In the genomic region with DNA sequence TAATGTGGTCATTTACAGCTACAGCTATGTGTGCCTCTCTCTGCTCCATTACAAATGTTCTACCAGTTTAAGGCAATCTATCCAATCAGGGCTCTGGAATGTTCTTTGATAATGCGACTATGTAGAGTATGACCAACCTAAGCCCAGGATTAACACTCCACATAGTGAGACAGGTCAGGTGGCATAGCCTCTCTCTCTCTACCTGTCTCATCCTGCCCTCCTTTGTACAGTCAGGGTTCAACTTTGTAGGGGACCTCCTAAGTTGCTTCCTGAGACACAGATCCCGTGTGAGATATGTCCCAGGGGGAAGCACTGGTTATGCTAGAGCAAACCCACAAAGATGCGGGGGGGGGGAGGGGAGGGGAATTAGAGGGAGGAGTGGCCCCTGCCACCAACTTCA, we compare ENCODE assay signal across 28 mouse cellular contexts. TPM values are rescaled to one million over a fixed set of nuclear protein-coding genes. Genes with fewer than 3 reads are reported as not detected.
A peak's percentile ranks its signal among the peaks of the same experiment; 100 is the strongest.
DNase-seq lines count a peak whose midpoint lies in the region; ATAC-seq lines count a peak whose summit lies in the region.
"Had no signal": no experiment of that assay in that cellular context is flagged by ENCODE, and none has a peak within 500 bp of the region (broad histone marks: within the 10 kb centered on the region; RNA-seq: fewer than 3 reads in every experiment).

No protein-coding gene starts in this region.

- no peaks in the 10 kb centered on the region for H3K9me3 ChIP-seq in kidney, embryonic 16.5 days (ENCODE audit: low read length)
- H3K9me3 ChIP-seq in stomach, embryonic 16.5 days (replicated peaks; ENCODE audit: control insufficient read depth, low read length): no peaks in the 10 kb centered on the region
- H3K9me3 ChIP-seq: embryonic facial prominence, embryonic 15.5 days; forebrain, embryonic 12.5 days had no signal

- H3K27ac ChIP-seq in kidney, embryonic 16.5 days (ENCODE audit: low read length): no peak overlapping the region
- no peak overlapping the region; the same call in 1 of the 2 replicates for H3K27ac ChIP-seq in stomach, embryonic 16.5 days (ENCODE audit: low read length)
- H3K27ac ChIP-seq: embryonic facial prominence, embryonic 13.5 days; embryonic facial prominence, embryonic 15.5 days; forebrain, embryonic 10.5 days; forebrain, embryonic 12.5 days had no signal

- no peaks in the 10 kb centered on the region for H3K4me1 ChIP-seq in kidney, embryonic 16.5 days (ENCODE audit: insufficient read depth, low read length)
- H3K4me1 ChIP-seq in stomach, embryonic 16.5 days (ENCODE audit: control insufficient read depth, insufficient read depth, low read length): no peaks in the 10 kb centered on the region
- H3K4me1 ChIP-seq: embryonic facial prominence, embryonic 13.5 days; embryonic facial prominence, embryonic 15.5 days had no signal

- no peaks in the 10 kb centered on the region for H3K27me3 ChIP-seq in kidney, embryonic 16.5 days (ENCODE audit: insufficient read depth, low read length)
- H3K27me3 ChIP-seq in stomach, embryonic 16.5 days (ENCODE audit: control insufficient read depth, insufficient read depth, low read length): no peaks in the 10 kb centered on the region
- H3K27me3 ChIP-seq: embryonic facial prominence, embryonic 13.5 days; embryonic facial prominence, embryonic 15.5 days; forebrain, embryonic 12.5 days had no signal

- WGBS in kidney, embryonic 16.5 days: 67% methylated on average over 3 of the region's 3 CpGs
- 62% methylated on average over 3 of the region's 3 CpGs for WGBS in stomach, embryonic 16.5 days

- H3K4me2 ChIP-seq in kidney, embryonic 16.5 days (replicated peaks; ENCODE audit: low read depth, low read length): no peak overlapping the region
- H3K4me2 ChIP-seq in stomach, embryonic 16.5 days (ENCODE audit: low read depth, low read length): no peak overlapping the region
- H3K4me2 ChIP-seq: embryonic facial prominence, embryonic 13.5 days; embryonic facial prominence, embryonic 15.5 days; forebrain, embryonic 12.5 days had no signal

- 0 out of 2 replicates have a peak, but pooled peaks have one; percentile 39 for ATAC-seq in kidney, embryonic 16.5 days (ENCODE audit: low FRiP score, low TSS enrichment)
- peak; percentile 70; the same call in 1 of the 2 replicates for ATAC-seq in stomach, embryonic 16.5 days (ENCODE audit: insufficient read depth, low FRiP score)
- ATAC-seq: CD4-positive, CD25-positive, alpha-beta regulatory T cell, adult 4 months; forebrain, embryonic 14.5 days had no signal

- H3K9ac ChIP-seq in kidney, embryonic 16.5 days (replicated peaks; ENCODE audit: low read length): no peak overlapping the region
- H3K9ac ChIP-seq in stomach, embryonic 16.5 days (ENCODE audit: low read length): no peak overlapping the region
- H3K9ac ChIP-seq: embryonic facial prominence, embryonic 13.5 days; embryonic facial prominence, embryonic 15.5 days; forebrain, embryonic 12.5 days had no signal

- DNase-seq in kidney, adult 11 months: no peak
- peak; percentile 45 for DNase-seq in urinary bladder, postnatal 14 days (ENCODE audit: low spot score)
- no peak for DNase-seq in urinary bladder, postnatal 36 days (ENCODE audit: low spot score in 2 of 2)
- DNase-seq in heart, adult 18-20 months: no peak
- DNase-seq in thymus, adult 18-20 months: no peak
- DNase-seq: adrenal gland, adult 2 months; adrenal gland, postnatal 10 days; adrenal gland, postnatal 25 days; B cell, adult 2 months; cerebellum, adult 11 months; cerebellum, adult 18-20 months; cerebellum, adult 8-10 months; cerebellum, adult 9-11 months; cerebellum, postnatal 14 days; cerebellum, postnatal 36 days; embryo, embryonic 11 days had no signal

- H3K36me3 ChIP-seq in kidney, embryonic 16.5 days (ENCODE audit: insufficient read depth, low read length): no peaks in the 10 kb centered on the region
- H3K36me3 ChIP-seq in stomach, embryonic 16.5 days (ENCODE audit: control insufficient read depth, insufficient read depth, low read length): no peaks in the 10 kb centered on the region
- H3K36me3 ChIP-seq: embryonic facial prominence, embryonic 13.5 days; embryonic facial prominence, embryonic 15.5 days; forebrain, embryonic 10.5 days; forebrain, embryonic 12.5 days; G1E had no signal

- H3K4me3 ChIP-seq in kidney, embryonic 16.5 days (ENCODE audit: low read length): no peak overlapping the region
- no peak overlapping the region for H3K4me3 ChIP-seq in stomach, embryonic 16.5 days (replicated peaks; ENCODE audit: low read length)
- H3K4me3 ChIP-seq: embryonic facial prominence, embryonic 13.5 days; embryonic facial prominence, embryonic 15.5 days; erythroblast, embryonic 14.5 days; forebrain, embryonic 10.5 days; forebrain, embryonic 12.5 days had no signal

RNA-seq across cellular contexts. Expression of a gene that starts 42.5 kb away (rescaled TPM):
- polyA plus RNA-seq in kidney, embryonic 16.5 days (2015; fragmentation: Nextera tagmentation; extraction: Ambion mirVana): 15.9 and 16.9 TPM in 2 replicates
- polyA plus RNA-seq in stomach, embryonic 16.5 days (2015; fragmentation: Nextera tagmentation; extraction: Ambion mirVana): 11.6 and 14.3 TPM in 2 replicates
- total RNA-seq in heart, adult 18-20 months (2021): 10 to 100 TPM; 31.5 to 37.2 TPM

RNA-seq across cellular contexts. Expression of a gene that starts 48.1 kb away (rescaled TPM):
- 10.6 and 12.1 TPM in 2 replicates for polyA plus RNA-seq in kidney, embryonic 16.5 days (2015; fragmentation: Nextera tagmentation; extraction: Ambion mirVana)
- polyA plus RNA-seq in stomach, embryonic 16.5 days (2015; fragmentation: Nextera tagmentation; extraction: Ambion mirVana): 42.9 and 56.5 TPM in 2 replicates
- 1 to 10 TPM in 1 of 2 experiments, under 1 TPM in 1; 0.17 to 1.1 TPM for total RNA-seq in heart, adult 18-20 months (2021)
- total RNA-seq: adrenal gland, postnatal 10 days; adrenal gland, postnatal 25 days; CH12.LX; common myeloid progenitor, adult 5-6 weeks; G1E had no signal
- polyA plus RNA-seq: erythroblast, embryonic 14.5 days; G1E had no signal
